Mouse (Mus musculus): ENCODE measurements around the gene Sell.
"Not testable (repeated sequence)": the region's sequence is repeated elsewhere in the genome, so short reads cannot be mapped to it uniquely, and the experiment has no call there.

The Sell gene

GRCm38 (mm10) chr1:164061925-164062324 lies at the start of gene Sell:
Gene Sell, plus strand, starts transcription at chr1:164061982.
- in situ Hi-C loops (cut with MboI), result no loop called here

- in situ Hi-C loops (cut with MboI), result loop anchor here (5.0 kb wide), 2 partner anchors 123 to 173 kb away; no protein-coding TSS in a partner anchor
Measured at GRCm38 (mm10) chr1:164014616-164015015, 47.2 kb upstream of the Sell start.

GRCm38 (mm10) chr1:164018221-164018896 lies 43.4 kb upstream of the Sell start:
- in situ Hi-C loops (cut with MboI), result no loop called here

GRCm38 (mm10) chr1:164019789-164020188 lies 42.0 kb upstream of the Sell start:
- in situ Hi-C loops (cut with MboI), result no loop called here

- in situ Hi-C loops (cut with MboI), result not testable (repeated sequence)
Measured at GRCm38 (mm10) chr1:164020746-164021145, 41.0 kb upstream of the Sell start.

- in situ Hi-C loops (cut with MboI), result not testable (repeated sequence)
Measured at GRCm38 (mm10) chr1:164022106-164022505, 39.7 kb upstream of the Sell start.

- in situ Hi-C loops (cut with MboI), result no loop called here
Measured at GRCm38 (mm10) chr1:164025685-164026084, 36.1 kb upstream of the Sell start.

- in situ Hi-C loops (cut with MboI), result no loop called here
Measured at GRCm38 (mm10) chr1:164027416-164027815, 34.4 kb upstream of the Sell start.

- in situ Hi-C loops (cut with MboI), result no loop called here
Measured at GRCm38 (mm10) chr1:164040385-164041135, 21.2 kb upstream of the Sell start.

GRCm38 (mm10) chr1:164043549-164043948 lies 18.2 kb upstream of the Sell start:
- in situ Hi-C loops (cut with MboI), result no loop called here

- in situ Hi-C loops (cut with MboI), result no loop called here
Measured at GRCm38 (mm10) chr1:164047934-164048333, 13.8 kb upstream of the Sell start, which contains the start of gene Sele. Gene Sele, plus strand, starts transcription at chr1:164048234.

GRCm38 (mm10) chr1:164053561-164053960 lies 8.2 kb upstream of the Sell start:
- in situ Hi-C loops (cut with MboI), result no loop called here

- in situ Hi-C loops (cut with MboI), result no loop called here
Measured at GRCm38 (mm10) chr1:164054800-164055199, 7.0 kb upstream of the Sell start.

- in situ Hi-C loops (cut with MboI), result no loop called here
Measured at GRCm38 (mm10) chr1:164060071-164060470, 1.7 kb upstream of the Sell start.

GRCm38 (mm10) chr1:164061278-164061677 lies 504 bp upstream of the Sell start:
- in situ Hi-C loops (cut with MboI), result no loop called here

- in situ Hi-C loops (cut with MboI), result no loop called here
Measured at GRCm38 (mm10) chr1:164062856-164063255, 1.1 kb downstream of the Sell start.

GRCm38 (mm10) chr1:164063745-164064144 lies 2.0 kb downstream of the Sell start:
- in situ Hi-C loops (cut with MboI), result no loop called here

GRCm38 (mm10) chr1:164069261-164069660 lies 7.5 kb downstream of the Sell start:
- in situ Hi-C loops (cut with MboI), result no loop called here

- in situ Hi-C loops (cut with MboI), result loop anchor here (5.0 kb wide), 1 partner anchor 67 kb away; no protein-coding TSS in a partner anchor
Measured at GRCm38 (mm10) chr1:164070461-164070860, 8.7 kb downstream of the Sell start.

- in situ Hi-C loops (cut with MboI), result loop anchor here (5.0 kb wide), 1 partner anchor 66 kb away; no protein-coding TSS in a partner anchor
Measured at GRCm38 (mm10) chr1:164071111-164071510, 9.3 kb downstream of the Sell start.

- in situ Hi-C loops (cut with MboI), result loop anchor here (5.0 kb wide), 1 partner anchor 65 kb away; no protein-coding TSS in a partner anchor
Measured at GRCm38 (mm10) chr1:164072001-164072400, 10.2 kb downstream of the Sell start.

GRCm38 (mm10) chr1:164073091-164073490 lies 11.3 kb downstream of the Sell start:
- in situ Hi-C loops (cut with MboI), result loop anchor here (5.0 kb wide), 1 partner anchor 64 kb away; no protein-coding TSS in a partner anchor

GRCm38 (mm10) chr1:164073803-164074202 lies 12.0 kb downstream of the Sell start:
- in situ Hi-C loops (cut with MboI), result loop anchor here (5.0 kb wide), 1 partner anchor 63 kb away; no protein-coding TSS in a partner anchor

All from mature B cell (primary cell).